Mouse (Mus musculus): ENCODE results near the gene Wnt1.

The Wnt1 gene

GRCm38 (mm10) chr15:98839161-98839560 is 49.5 kb downstream of the Wnt1 start:
- no peak for DNase-seq

- no peak for DNase-seq
Measured at GRCm38 (mm10) chr15:98839671-98840585, 50.3 kb downstream of the Wnt1 start.

Data from lung, postnatal 10 days (tissue).